Mouse (Mus musculus) liver, embryonic 14.5 days (tissue): Measurements from ENCODE around the gene Tnc.

Source experiments
- CTCF ChIP-seq: IDR thresholded peaks from 2 replicates; pipeline ENCODE4 v1.5.1; 2016; ENCODE audit warnings: antibody characterized with exemption, low read depth, control low read depth
- EP300 ChIP-seq: IDR thresholded peaks from 2 replicates; pipeline ENCODE4 v1.6.1; 2016; ENCODE audit warnings: antibody characterized with exemption, low read depth

- no peak for TF ChIP-seq EP300
- no peak for TF ChIP-seq CTCF
Observed at GRCm38 (mm10) chr4:64034724-64035123, 12.1 kb downstream of the Tnc start.
